Mouse (Mus musculus): ENCODE data around the gene Epb42. TPM values are rescaled to one million over a fixed set of nuclear protein-coding genes. Genes with fewer than 3 reads are reported as not detected.

Gene Epb42
- polyA plus RNA-seq (2016; fragmentation: Nextera tagmentation; extraction: Ambion mirVana), result 5.5 and 7.6 TPM in 2 replicates

DNA sequence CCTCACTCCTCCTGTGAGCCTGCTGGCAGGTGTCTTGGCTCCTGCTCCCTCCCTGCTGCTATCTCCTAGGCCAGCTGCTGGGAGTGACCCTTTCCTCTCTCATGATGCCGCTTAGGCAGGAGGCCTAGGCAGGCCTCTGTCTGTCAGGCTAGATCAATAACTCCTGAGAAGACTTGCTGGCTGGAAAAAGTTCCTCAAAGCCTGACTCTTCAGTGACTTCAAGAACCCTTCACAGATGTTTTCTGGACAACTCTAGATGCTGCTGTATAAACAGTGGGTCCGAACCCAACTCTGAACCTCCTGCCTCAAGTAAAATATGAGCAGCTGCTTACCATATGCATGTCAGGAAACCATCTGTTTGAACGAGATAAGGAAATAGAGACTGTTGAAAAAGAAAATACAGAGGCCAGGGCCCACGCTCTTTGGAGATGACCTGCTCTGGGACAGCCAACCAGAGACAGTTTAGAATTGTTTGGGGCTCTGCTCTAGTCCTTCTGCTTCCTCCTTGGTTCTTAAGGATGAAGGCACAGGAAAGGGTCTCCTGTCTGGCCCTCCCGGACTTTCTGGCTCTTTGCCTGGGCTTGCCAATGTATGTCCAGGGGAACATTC is at the start of gene Epb42:
Gene Epb42, minus strand, starts transcription at position 340 of the 609 bp plus-strand sequence.
- Histone ChIP-seq H3K9me3 (replicated peaks) (no peaks in the 10 kb centered on the region), H3K27ac (no peak within 1 kb of the TSS), H3K4me1 (no peaks in the 10 kb centered on the region), H3K36me3 (no peaks in the 10 kb centered on the region), H3K4me3 (no peak within 1 kb of the TSS), H3K27me3 (ENCODE audit: low read depth, poor library complexity, severe bottlenecking) (no peaks in the 10 kb centered on the region)
- 73% methylated on average over 5 of the region's 5 CpGs for WGBS
- DNase-seq (ENCODE audit: low spot score), result no peak

DNA sequence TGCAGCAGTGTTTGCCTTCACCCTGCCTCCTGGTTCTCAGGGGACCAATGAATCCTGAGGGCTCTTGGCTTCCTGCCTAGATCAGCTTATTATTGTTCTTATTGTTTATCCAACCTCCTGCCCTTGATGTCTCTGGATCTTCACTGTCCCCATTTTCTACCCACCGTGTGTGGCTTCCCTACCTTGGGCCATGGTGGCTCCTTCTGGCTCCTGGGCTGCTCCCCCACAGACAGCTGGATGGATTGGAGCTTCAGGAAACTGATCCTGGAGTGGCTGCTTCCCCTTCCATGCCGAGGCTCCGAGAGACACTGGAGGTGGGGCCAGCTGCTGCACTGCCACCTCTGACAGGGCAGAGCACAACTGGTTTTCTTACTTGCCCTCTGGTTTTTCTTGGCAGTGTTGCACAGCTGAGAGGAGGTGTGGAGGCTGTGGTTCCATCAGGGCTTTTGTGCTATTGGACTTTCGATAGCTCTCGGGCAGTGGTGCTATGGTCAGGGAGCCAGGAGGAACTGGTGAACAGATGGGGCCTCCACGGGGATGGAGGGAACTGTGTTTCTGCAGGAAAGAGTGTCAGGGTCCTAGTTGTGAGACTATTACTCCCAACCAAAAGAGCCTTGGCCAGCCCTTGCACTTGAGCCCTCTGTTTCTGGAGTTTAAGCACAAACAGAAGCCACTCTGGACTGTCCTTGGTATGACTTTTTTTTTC is 48.8 kb upstream of the Epb42 start, which contains the start of gene Tgm5:
Gene Tgm5, minus strand, starts transcription at position 362 of the 706 bp plus-strand sequence.
- Histone ChIP-seq H3K27me3 (ENCODE audit: low read depth, poor library complexity, severe bottlenecking) (no peaks in the 10 kb centered on the region), H3K4me3 (no peak within 1 kb of the TSS), H3K27ac (no peak within 1 kb of the TSS), H3K4me1 (peaks cover 3% of the 10 kb centered on the region; the same call in 1 of the 2 replicates), H3K36me3 (no peaks in the 10 kb centered on the region), H3K9me3 (replicated peaks) (no peaks in the 10 kb centered on the region)
- 56% methylated on average over 6 of the region's 6 CpGs for WGBS
- DNase-seq (ENCODE audit: low spot score), result no peak

- Histone ChIP-seq H3K4me1 (peaks cover 3% of the 10 kb centered on the region; the same call in 1 of the 2 replicates), H3K4me3 (no peak overlapping the region), H3K9me3 (replicated peaks) (no peaks in the 10 kb centered on the region), H3K27ac (no peak overlapping the region), H3K27me3 (ENCODE audit: low read depth, poor library complexity, severe bottlenecking) (no peaks in the 10 kb centered on the region), H3K36me3 (no peaks in the 10 kb centered on the region)
- WGBS, result 96% methylated on average over 1 of the region's 1 CpGs
- DNase-seq (ENCODE audit: low spot score), result no peak
These were observed 45.8 kb upstream of the Epb42 start for GRCm38 (mm10) chr2:121082626-121083025.

DNA sequence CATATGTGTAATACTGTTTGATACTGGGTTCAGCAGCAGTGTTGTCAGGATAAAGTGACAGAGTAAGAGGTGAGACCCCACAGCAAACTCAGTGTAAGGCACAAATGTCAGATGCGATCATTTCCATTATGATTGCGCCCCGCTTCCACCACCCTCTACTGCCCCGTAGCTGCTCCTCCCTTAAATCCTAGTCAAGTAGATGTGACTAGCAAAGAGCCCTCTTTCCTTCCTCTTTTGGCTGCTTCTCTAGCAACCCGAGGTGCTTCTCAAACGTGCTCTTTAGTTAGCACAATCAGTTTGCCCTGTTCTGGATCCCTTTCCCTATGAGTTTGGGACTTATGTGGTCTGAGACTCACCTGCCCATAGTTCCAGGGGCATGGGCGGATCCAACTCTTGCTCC is 37.9 kb upstream of the Epb42 start:
- Histone ChIP-seq H3K4me3 (no peak overlapping the region), H3K36me3 (no peaks in the 10 kb centered on the region), H3K27me3 (ENCODE audit: low read depth, poor library complexity, severe bottlenecking) (no peaks in the 10 kb centered on the region), H3K9me3 (replicated peaks) (no peaks in the 10 kb centered on the region), H3K27ac (no peak overlapping the region), H3K4me1 (no peaks in the 10 kb centered on the region)
- WGBS, result 84% methylated on average over 7 of the region's 7 CpGs
- DNase-seq (ENCODE audit: low spot score), result no peak

DNA sequence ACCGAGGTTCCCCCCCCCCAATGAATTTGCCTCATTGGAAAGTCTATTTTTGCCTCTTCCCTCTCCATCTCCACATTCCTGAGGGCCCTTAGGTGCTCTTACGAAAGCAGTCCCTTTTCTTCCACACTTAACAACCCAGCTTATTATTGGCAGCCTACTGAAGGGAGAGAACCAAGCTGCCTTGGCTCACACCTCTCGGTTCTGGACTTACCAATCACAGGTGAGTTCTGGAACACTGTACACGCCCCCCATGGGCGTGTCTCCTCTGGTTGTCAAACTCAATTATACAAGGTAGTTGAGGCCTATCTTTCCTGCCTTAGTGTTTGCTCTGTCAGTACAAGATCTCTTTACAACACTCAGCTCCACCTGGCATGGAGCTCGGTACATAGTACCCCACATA is 35.0 kb upstream of the Epb42 start:
- Histone ChIP-seq H3K4me1 (no peaks in the 10 kb centered on the region), H3K9me3 (replicated peaks) (no peaks in the 10 kb centered on the region)
- WGBS, result 79% methylated on average over 6 of the region's 6 CpGs

DNA sequence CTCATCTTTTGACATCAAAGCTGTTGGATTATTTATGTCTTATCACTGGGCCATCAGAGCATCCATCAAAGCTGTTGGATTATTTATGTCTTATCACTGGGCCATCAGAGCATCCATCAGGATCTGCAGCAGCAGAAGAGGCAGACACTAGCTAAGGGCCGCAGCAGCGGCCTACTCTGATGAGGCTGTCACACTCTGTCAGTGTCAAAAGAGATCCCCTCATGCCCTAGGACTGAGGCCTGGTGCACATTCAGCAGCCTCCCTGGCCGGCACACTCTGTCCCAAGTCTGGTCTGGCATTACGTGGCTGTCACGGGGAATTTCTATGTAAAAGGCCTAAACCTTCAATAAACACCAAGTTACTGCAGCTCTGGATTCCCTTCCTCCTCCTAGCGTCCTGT is 32.6 kb upstream of the Epb42 start:
- Histone ChIP-seq H3K27me3 (ENCODE audit: low read depth, poor library complexity, severe bottlenecking) (no peaks in the 10 kb centered on the region), H3K4me3 (no peak overlapping the region), H3K4me1 (no peaks in the 10 kb centered on the region), H3K27ac (no peak overlapping the region), H3K9me3 (replicated peaks) (no peaks in the 10 kb centered on the region), H3K36me3 (no peaks in the 10 kb centered on the region)
- no peak for DNase-seq (ENCODE audit: low spot score)
- WGBS, result 74% methylated on average over 6 of the region's 6 CpGs

More for the DNA sequence above, 35.0 kb upstream of the Epb42 start:
- Histone ChIP-seq H3K27ac (no peak overlapping the region), H3K27me3 (ENCODE audit: low read depth, poor library complexity, severe bottlenecking) (no peaks in the 10 kb centered on the region), H3K4me3 (no peak overlapping the region), H3K36me3 (no peaks in the 10 kb centered on the region)
- DNase-seq (ENCODE audit: low spot score), result no peak

- WGBS, result 75% methylated on average over 4 of the region's 4 CpGs
- Histone ChIP-seq H3K4me3 (no peak overlapping the region), H3K27me3 (ENCODE audit: low read depth, poor library complexity, severe bottlenecking) (no peaks in the 10 kb centered on the region), H3K27ac (no peak overlapping the region), H3K36me3 (no peaks in the 10 kb centered on the region), H3K4me1 (no peaks in the 10 kb centered on the region), H3K9me3 (replicated peaks) (no peaks in the 10 kb centered on the region)
- no peak for DNase-seq (ENCODE audit: low spot score)
These were observed 30.2 kb upstream of the Epb42 start for GRCm38 (mm10) chr2:121067116-121067515.

DNA sequence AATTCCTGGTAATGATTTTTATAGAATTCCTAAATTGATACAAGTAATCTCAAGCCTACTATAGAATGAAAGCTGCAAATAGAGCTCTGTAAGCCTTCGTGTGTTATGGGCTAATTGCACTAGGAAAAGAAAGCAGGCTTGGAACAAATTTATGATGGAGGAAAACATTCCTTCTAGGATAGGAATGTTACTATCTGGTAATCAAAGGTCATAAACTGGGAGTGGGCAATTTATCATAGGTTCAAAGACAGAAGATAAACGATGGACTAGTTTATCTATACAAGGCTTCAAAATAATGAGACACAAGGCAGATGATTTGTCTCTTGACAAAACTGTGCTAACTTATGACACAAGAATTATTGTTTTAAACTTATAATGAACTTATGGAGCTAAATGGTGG is 24.4 kb upstream of the Epb42 start:
- H3K36me3 ChIP-seq, result no peaks in the 10 kb centered on the region
- WGBS, result 71% methylated on average over 2 of the region's 2 CpGs
- no peak overlapping the region for H3K27ac ChIP-seq
- H3K9me3 ChIP-seq (replicated peaks), result no peaks in the 10 kb centered on the region
- H3K4me3 ChIP-seq, result no peak overlapping the region
- no peaks in the 10 kb centered on the region for H3K27me3 ChIP-seq (ENCODE audit: low read depth, poor library complexity, severe bottlenecking)
- no peak for DNase-seq (ENCODE audit: low spot score)
- H3K4me1 ChIP-seq, result no peaks in the 10 kb centered on the region

- WGBS, result 68% methylated on average over 6 of the region's 6 CpGs
- Histone ChIP-seq H3K4me1 (no peaks in the 10 kb centered on the region), H3K27ac (no peak overlapping the region), H3K27me3 (ENCODE audit: low read depth, poor library complexity, severe bottlenecking) (no peaks in the 10 kb centered on the region), H3K9me3 (replicated peaks) (no peaks in the 10 kb centered on the region), H3K36me3 (no peaks in the 10 kb centered on the region), H3K4me3 (no peak overlapping the region)
- no peak for DNase-seq (ENCODE audit: low spot score)
These were observed 21.1 kb upstream of the Epb42 start for GRCm38 (mm10) chr2:121057997-121058396.

- 93% methylated on average over 6 of the region's 6 CpGs for WGBS
These were observed 19.0 kb upstream of the Epb42 start for GRCm38 (mm10) chr2:121055915-121056314.

GRCm38 (mm10) chr2:121054060-121054459 is 17.2 kb upstream of the Epb42 start:
- Histone ChIP-seq H3K36me3 (no peaks in the 10 kb centered on the region), H3K9me3 (replicated peaks) (no peaks in the 10 kb centered on the region), H3K4me3 (no peak overlapping the region), H3K27ac (no peak overlapping the region), H3K4me1 (no peaks in the 10 kb centered on the region), H3K27me3 (ENCODE audit: low read depth, poor library complexity, severe bottlenecking) (no peaks in the 10 kb centered on the region)
- no peak for DNase-seq (ENCODE audit: low spot score)
- 77% methylated on average over 2 of the region's 2 CpGs for WGBS

More at GRCm38 (mm10) chr2:121055915-121056314, 19.0 kb upstream of the Epb42 start:
- Histone ChIP-seq H3K36me3 (no peaks in the 10 kb centered on the region), H3K27me3 (ENCODE audit: low read depth, poor library complexity, severe bottlenecking) (no peaks in the 10 kb centered on the region), H3K9me3 (replicated peaks) (no peaks in the 10 kb centered on the region), H3K4me3 (no peak overlapping the region), H3K27ac (no peak overlapping the region), H3K4me1 (no peaks in the 10 kb centered on the region)
- DNase-seq (ENCODE audit: low spot score), result no peak

- Histone ChIP-seq H3K27ac (no peak overlapping the region), H3K27me3 (ENCODE audit: low read depth, poor library complexity, severe bottlenecking) (no peaks in the 10 kb centered on the region), H3K4me1 (no peaks in the 10 kb centered on the region), H3K4me3 (no peak overlapping the region), H3K9me3 (replicated peaks) (no peaks in the 10 kb centered on the region), H3K36me3 (no peaks in the 10 kb centered on the region)
- 89% methylated on average over 5 of the region's 5 CpGs for WGBS
- no peak for DNase-seq (ENCODE audit: low spot score)
These were observed 15.3 kb upstream of the Epb42 start for GRCm38 (mm10) chr2:121052176-121052575.

DNA sequence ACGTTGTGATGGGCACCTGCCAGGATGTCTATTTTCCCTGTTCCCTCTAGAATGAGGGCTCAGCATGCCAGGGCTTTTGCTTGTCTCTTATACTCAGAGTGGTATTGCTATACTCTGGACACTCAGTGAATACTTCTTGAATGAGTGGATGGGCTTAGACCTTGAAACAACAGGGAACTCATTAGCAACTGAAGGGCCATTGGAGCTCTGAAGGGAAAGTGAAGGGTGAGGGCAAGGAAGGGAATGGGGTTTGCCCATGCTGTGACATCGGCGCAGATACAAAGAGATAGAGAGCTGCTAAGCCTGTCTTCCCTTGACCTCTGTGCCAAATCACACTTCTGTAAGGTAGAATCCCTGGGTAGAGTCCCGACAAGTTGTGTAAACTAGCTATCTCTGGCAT is 8.8 kb upstream of the Epb42 start:
- 85% methylated on average over 4 of the region's 4 CpGs for WGBS
- Histone ChIP-seq H3K9me3 (replicated peaks) (no peaks in the 10 kb centered on the region), H3K27me3 (ENCODE audit: low read depth, poor library complexity, severe bottlenecking) (no peaks in the 10 kb centered on the region), H3K27ac (no peak overlapping the region), H3K4me3 (no peak overlapping the region), H3K4me1 (no peaks in the 10 kb centered on the region), H3K36me3 (no peaks in the 10 kb centered on the region)
- no peak for DNase-seq (ENCODE audit: low spot score)
